Mouse (Mus musculus) thymus, postnatal 10 days (tissue): ENCODE measurements at regions not wholly inside any gene's neighbourhood (a gene's known extent, or its start where the extent isn't known, plus 50 kb on each side); places are given as distances from the start of the nearest gene placed in this dataset.

Source experiments
- DNase-seq, 2 experiments: peaks; one replicate each; pipeline ENCODE4 v3.0.0; 2021; ENCODE audit warnings: low spot score in 2 of 2

DNA sequence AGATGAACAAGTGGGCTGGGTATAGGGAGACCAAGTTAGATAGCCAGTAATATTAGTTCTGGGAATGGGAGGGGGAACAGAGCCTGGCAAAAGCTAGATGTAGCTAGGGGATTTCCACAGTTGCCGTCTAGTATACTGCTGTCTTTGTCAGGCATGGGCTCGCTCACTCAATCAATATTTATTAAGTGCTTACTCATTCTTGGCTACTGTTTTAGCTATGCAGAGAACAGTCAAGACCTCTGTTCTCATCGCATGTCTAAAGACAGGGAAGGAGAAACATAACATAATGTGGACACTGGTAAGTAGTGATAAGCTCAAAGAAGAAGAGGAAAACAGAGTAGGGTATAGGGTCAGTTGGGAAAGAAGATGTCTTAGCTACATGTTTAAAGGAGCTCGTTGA is 173.4 kb downstream of the Gm5426 start:
- DNase-seq: no peak

GRCm38 (mm10) chr10:96325297-96325696 is 188.9 kb downstream of the Gm5426 start:
- DNase-seq: no peak

GRCm38 (mm10) chr10:96330639-96331487 is 194.5 kb downstream of the Gm5426 start:
- no peak for DNase-seq

- DNase-seq: no peak
Observed at GRCm38 (mm10) chr10:96332731-96333201, 196.4 kb downstream of the Gm5426 start.

DNA sequence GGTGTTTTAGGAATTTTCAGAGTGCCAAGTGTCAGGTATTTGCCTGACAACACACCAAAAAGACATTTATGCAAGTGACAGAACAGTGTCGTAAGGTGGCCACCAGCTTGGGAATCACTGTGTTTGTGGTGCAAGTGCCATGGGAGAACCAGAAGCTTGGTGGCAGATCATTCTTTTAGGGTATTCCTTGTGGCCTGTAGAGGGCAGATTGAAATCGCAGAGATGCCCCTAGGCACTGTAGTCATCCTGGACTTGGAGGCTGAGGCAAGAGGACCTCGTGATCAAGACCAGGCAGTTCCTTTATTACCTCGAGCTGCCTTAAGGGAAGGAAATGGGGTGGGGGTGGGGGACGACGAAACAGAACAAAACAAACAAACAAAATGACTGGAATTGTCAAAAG is 196.8 kb downstream of the Gm5426 start:
- DNase-seq: peak; percentile 11 to 20

DNA sequence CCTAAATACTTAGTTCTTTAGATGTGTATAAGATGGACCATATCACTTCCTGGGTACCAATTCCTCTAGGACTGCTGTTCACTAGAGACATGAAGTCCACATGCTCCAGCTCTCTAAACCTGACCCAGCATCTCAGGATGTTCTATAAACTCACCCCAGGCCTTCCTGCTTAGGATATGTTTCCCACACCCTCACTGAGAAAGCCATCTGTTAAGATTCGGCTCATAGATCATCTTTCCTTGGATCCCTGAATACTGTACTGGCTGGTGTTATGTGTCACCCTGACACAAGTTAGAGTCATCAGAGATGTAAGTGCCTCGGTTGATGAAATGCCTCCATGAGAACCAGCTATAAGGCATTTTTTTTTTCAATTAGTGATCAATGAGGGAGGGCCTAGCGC is 199.9 kb downstream of the Gm5426 start:
- no peak for DNase-seq

GRCm38 (mm10) chr10:96337088-96337666 is 200.8 kb downstream of the Gm5426 start:
- no peak for DNase-seq

GRCm38 (mm10) chr10:96337797-96338608 is 201.6 kb downstream of the Gm5426 start:
- DNase-seq: no peak

- DNase-seq: no peak
Observed at GRCm38 (mm10) chr10:96338609-96338978, 202.2 kb downstream of the Gm5426 start.

DNA sequence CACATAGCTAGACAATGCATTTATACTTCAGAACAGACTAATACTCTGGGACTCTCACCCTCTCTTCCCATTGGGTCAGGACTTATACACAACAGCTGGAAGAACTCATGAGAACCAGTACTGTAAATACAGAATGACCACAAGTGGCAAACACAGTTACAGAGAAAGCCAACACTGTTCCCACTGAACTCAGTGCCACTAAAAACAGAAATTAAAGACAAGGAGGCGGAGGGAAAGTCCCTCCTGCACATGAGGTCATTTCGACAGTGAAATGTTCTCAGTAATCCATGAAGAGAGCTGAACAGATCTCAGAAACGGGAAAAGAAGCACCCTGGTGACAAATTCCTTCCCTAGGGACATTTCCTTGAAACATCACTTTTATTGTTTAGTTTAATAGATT is 206.1 kb downstream of the Gm5426 start:
- DNase-seq: no peak

GRCm38 (mm10) chr10:96343666-96344065 is 207.3 kb downstream of the Gm5426 start:
- no peak for DNase-seq

DNA sequence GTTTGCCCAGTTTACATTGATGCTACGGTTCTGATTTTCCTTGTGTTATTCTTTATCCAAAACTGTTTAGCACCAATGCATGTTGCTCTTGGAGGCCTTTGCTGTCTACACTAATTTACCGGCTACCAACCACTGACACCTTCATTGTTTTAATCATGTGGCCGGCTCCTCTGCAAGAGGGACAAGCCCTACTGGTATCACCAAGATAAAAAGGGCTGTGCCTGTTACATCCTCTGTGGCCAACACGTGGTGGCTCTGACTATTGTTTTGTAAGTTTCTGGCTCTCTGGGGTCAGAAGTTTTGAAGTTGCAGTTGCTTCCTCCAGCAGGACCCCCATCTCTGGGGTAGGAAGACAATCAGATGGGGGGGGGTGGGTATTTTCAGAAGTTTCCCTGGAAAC is 214.3 kb downstream of the Gm5426 start:
- DNase-seq: no peak

- DNase-seq: no peak
Observed at GRCm38 (mm10) chr10:96351320-96351719, 214.9 kb downstream of the Gm5426 start.

DNA sequence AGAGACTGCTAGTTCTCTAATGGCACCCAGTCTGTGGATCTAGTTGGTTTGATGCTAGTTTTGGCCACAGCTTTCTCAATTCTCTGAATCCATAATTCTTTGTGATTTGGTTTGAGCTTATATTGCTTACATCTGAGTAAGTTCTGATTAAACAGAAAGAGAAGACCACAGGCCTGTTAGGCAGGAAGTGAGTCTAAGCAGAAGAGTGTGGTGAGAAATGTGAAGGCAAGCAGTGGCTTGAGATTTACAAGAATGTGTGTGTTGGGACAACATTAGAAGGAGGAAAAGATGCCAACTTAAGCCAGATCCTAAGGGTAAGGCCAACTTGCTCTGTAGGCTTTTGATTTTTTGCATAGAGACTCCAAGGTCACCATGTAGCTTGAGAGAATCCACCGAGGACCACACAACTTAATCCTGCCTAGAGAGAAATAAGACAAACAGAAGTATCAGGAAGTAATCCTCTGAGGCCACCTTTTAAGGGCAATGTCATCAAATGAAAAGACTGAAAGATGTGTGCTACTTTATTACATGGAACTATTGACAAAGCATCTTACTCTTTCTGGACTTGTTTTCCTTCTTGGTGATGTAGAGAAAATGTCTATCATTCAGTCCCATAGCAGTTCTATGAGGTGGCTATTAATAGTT is 220.7 kb downstream of the Gm5426 start:
- no peak for DNase-seq

DNA sequence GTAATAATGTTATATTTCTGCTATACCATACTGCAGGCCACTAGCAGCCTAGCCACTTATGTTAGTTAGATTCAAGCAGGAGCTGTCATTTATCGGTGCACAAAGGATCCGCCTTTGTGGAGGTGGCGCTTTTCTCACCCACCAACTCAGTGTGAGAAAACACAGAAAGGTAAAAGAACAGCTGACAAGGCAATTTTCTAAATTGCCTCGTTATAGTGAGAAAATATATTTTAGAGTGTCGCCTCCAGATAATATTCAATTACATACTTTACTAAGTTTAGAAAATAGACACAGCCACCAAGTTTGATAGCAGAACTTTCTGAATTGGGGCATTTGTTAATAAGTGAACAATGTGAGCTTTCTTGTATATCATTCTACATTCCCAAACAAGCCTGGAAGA is 221.2 kb downstream of the Gm5426 start:
- DNase-seq: no peak

DNA sequence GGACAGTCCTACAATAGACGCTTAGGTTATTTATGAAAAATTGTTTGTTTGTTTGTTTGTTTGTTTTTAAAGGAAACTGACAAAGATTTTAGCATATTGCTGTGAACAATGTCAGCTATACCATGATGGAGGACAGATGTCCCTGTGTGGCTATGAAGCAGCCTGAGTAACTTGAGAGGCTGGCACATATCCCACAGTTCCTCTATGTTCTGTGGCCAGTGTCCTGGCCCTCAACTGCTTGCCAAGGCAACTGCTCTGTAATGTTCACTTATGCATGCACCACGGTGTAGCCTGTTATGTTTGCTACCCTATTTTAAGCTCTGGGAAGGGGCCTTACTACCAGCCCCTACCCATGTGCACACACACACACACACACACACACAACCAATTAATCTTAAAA is 222.6 kb downstream of the Gm5426 start:
- no peak for DNase-seq

GRCm38 (mm10) chr10:96362211-96362610 is 225.8 kb downstream of the Gm5426 start:
- no peak for DNase-seq

DNA sequence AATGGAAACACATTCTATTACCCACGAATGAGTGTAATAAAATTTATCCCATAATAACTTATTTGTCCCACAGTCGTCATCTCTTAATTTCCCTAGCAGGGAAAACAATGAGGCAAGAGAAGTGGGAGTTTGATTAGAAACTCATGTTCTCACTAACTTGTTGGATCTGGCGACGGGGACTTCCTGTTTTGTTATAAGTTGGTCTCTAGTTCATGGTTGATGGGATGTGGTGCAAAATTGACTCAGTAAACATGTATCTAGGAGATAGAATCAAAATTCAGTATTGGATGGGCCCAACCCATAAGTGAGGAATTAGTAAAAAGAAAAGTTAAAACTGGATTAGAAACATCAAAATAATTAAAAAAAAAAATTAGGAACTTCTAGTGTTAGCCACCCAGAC is 227.5 kb downstream of the Gm5426 start:
- no peak for DNase-seq

DNA sequence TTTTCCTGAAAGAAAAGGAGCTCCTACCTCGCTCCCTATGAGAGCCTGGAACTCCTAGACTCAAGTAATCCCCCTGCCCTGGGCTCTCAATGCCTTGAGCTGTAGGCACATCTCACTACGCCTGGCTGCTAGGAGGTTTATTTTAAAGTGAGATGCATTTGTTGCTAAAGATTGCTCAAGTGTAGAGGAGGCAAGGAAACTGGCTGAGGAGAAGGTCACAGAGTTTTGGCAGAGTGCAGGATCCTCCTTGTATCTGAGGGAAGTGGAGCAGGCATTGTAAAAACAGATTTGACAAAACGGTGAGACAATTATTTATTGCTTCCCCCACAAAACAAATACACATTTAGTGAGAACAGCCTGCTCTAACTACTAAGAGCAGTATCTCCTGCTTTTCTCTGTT is 228.7 kb downstream of the Gm5426 start:
- no peak for DNase-seq

GRCm38 (mm10) chr10:96366871-96367270 is 230.5 kb downstream of the Gm5426 start:
- no peak for DNase-seq

GRCm38 (mm10) chr10:96370547-96371320 is 234.3 kb downstream of the Gm5426 start:
- peak; percentile 73 to 79 for DNase-seq
